26 mouse cellular contexts compared by ENCODE assay signal in the genomic region with DNA sequence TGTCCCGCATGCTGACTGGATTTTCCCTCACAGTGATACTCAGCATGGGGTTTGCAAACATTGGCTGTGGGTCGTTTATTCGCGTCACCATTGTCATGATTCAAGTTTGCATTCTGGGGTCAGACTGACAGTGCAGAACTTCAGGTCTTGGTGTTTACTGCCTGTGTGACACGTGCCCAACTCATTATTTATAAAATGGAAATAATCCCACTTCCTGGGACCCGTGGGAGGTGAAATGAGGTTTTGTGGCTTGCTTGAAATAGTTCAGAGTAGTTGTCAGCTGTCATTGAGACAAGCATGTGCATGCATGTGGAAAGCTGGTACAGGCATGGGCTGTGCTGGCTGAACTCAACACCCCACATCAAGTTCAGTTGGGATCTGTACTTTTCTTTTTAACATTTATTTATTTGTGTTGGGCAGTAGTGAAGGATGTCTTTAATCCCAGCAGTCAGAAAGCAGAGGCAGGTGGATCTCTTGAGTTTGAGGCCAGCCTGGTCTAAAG. TPM values are rescaled to one million over a fixed set of nuclear protein-coding genes. Genes with fewer than 3 reads are reported as not detected.
"Had no signal": no experiment of that assay in that cellular context is flagged by ENCODE, and none has a peak within 500 bp of the region (broad histone marks: within the 10 kb centered on the region; RNA-seq: fewer than 3 reads in every experiment).

No protein-coding gene starts in this region.

- H3K4me3 ChIP-seq: embryonic facial prominence, embryonic 10.5 days; embryonic facial prominence, embryonic 12.5 days; embryonic facial prominence, embryonic 13.5 days; embryonic facial prominence, embryonic 15.5 days; erythroblast, embryonic 14.5 days; forebrain, embryonic 10.5 days; forebrain, embryonic 12.5 days; forebrain, embryonic 13.5 days; forebrain, embryonic 15.5 days; gastrocnemius, adult 2 months; heart, adult 2 months had no signal

- DNase-seq: cerebellum, adult 9-10 months; cerebellum, adult 9-11 months; cerebellum, postnatal 10 days; cerebellum, postnatal 14 days; cerebellum, postnatal 25 days; cerebellum, postnatal 36 days; embryo, embryonic 11 days; forebrain, postnatal 0 days; gastrocnemius, adult 2 months; gastrocnemius, postnatal 10 days; gastrocnemius, postnatal 14 days; gastrocnemius, postnatal 25 days; gastrocnemius, postnatal 36 days; heart, adult 11 months; heart, adult 18-20 months; heart, adult 2 months had no signal

- H3K4me2 ChIP-seq: embryonic facial prominence, embryonic 12.5 days; embryonic facial prominence, embryonic 13.5 days; embryonic facial prominence, embryonic 15.5 days; forebrain, embryonic 12.5 days; forebrain, embryonic 13.5 days; forebrain, embryonic 15.5 days had no signal

- H3K27me3 ChIP-seq: embryonic facial prominence, embryonic 12.5 days; embryonic facial prominence, embryonic 13.5 days; embryonic facial prominence, embryonic 15.5 days; forebrain, embryonic 12.5 days; forebrain, embryonic 13.5 days; forebrain, embryonic 15.5 days had no signal

RNA-seq across cellular contexts. Expression of gene Guca1b, which starts 8.4 kb away (rescaled TPM):
- polyA plus RNA-seq: erythroblast, embryonic 14.5 days had no signal

RNA-seq across cellular contexts. Expression of gene Guca1a, which starts 23.6 kb away (rescaled TPM):
- polyA plus RNA-seq: erythroblast, embryonic 14.5 days; forebrain, embryonic 16.5 days had no signal

RNA-seq across cellular contexts. Expression of gene AI661453, which starts 59.6 kb away (rescaled TPM):
- polyA plus RNA-seq: erythroblast, embryonic 14.5 days had no signal
